Mouse (Mus musculus) CH12.LX (cell line): Measurements from ENCODE around the gene Adad2.

Source experiments
- BHLHE40 ChIP-seq: IDR thresholded peaks from 2 replicates; pipeline ENCODE4 v1.6.1; 2011; ENCODE audit warnings: mild to moderate bottlenecking, low read depth, low read length, improper control_type of control experiment
- CTCF ChIP-seq, 2 experiments: IDR thresholded peaks in 1 of 2; conservative IDR thresholded peaks in 1 of 2; 2 replicates each; pipeline ENCODE4 v1.5.1; 2011 to 2012; ENCODE audit warnings: low read depth in 2 of 2, low read length in 2 of 2, improper control_type of control experiment in 1 of 2, inconsistent platforms in 1 of 2, mild to moderate bottlenecking in 1 of 2, moderate library complexity in 1 of 2
- EP300 ChIP-seq: IDR thresholded peaks from 2 replicates; pipeline ENCODE4 v1.6.1; 2011; ENCODE audit warnings: low read length, improper control_type of control experiment
- ETS1 ChIP-seq: conservative IDR thresholded peaks from 2 replicates; pipeline ENCODE4 v1.6.1; 2012; ENCODE audit warnings: low read depth, mild to moderate bottlenecking, inconsistent platforms, low read length, improper control_type of control experiment, moderate library complexity
- GABPA ChIP-seq: IDR thresholded peaks from 2 replicates; pipeline ENCODE4 v1.6.1; 2012; ENCODE audit warnings: low read depth, low read length, improper control_type of control experiment, inconsistent platforms; ENCODE audit not compliant: insufficient replicate concordance
- JUND ChIP-seq: conservative IDR thresholded peaks from 2 replicates; pipeline ENCODE4 v1.6.1; 2011; ENCODE audit warnings: low read depth, low read length, improper control_type of control experiment
- KAT2A ChIP-seq: IDR thresholded peaks from 2 replicates; pipeline ENCODE4 v1.6.1; 2012; ENCODE audit warnings: low read length, improper control_type of control experiment, inconsistent platforms; ENCODE audit not compliant: insufficient replicate concordance
- MAZ ChIP-seq: IDR thresholded peaks from 2 replicates; pipeline ENCODE4 v1.6.1; 2012; ENCODE audit warnings: low read depth, mild to moderate bottlenecking, inconsistent platforms, low read length, improper control_type of control experiment, moderate library complexity
- MEF2A ChIP-seq: IDR thresholded peaks from 2 replicates; pipeline ENCODE4 v1.6.1; 2014; ENCODE audit warnings: low read depth, mild to moderate bottlenecking, inconsistent platforms, low read length, improper control_type of control experiment, borderline replicate concordance
- POLR2A ChIP-seq: IDR thresholded peaks from 2 replicates; pipeline ENCODE4 v1.6.1; 2011; ENCODE audit warnings: low read depth, mild to moderate bottlenecking, improper control_type of control experiment, low read length
- POLR2AphosphoS2 ChIP-seq: IDR thresholded peaks from 2 replicates; pipeline ENCODE4 v1.6.1; 2011; ENCODE audit warnings: low read depth, low read length, improper control_type of control experiment
- USF1 ChIP-seq: IDR thresholded peaks from 2 replicates; pipeline ENCODE4 v1.6.1; 2014; ENCODE audit warnings: low read depth, mild to moderate bottlenecking, inconsistent platforms, low read length, improper control_type of control experiment
- USF2 ChIP-seq: conservative IDR thresholded peaks from 2 replicates; pipeline ENCODE4 v1.6.1; 2011; ENCODE audit warnings: low read depth, low read length, improper control_type of control experiment
- ZNF384 ChIP-seq: IDR thresholded peaks from 2 replicates; pipeline ENCODE4 v1.6.1; 2012; ENCODE audit warnings: low read depth, low read length, improper control_type of control experiment, inconsistent platforms

DNA sequence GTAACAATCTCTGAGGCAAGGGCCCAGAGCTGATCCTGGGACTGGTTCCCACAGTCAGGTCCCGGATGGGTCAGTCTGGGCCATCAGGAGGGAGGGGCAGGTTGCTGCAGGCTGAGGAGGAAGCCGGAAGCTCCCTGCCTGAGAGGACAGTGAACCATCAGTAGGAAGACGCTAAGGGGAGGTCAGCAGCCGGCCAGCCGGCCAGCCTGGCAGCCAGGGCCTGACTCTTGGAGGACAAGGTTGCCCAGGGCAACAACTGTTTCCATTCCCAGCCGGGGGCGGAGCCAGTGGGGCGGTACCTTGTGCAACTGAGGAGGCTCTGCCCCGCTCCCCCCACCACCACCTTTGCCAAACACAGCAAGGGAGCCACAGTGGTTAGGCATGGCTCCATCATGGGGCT lies 48.5 kb downstream of the Adad2 start:
- TF ChIP-seq BHLHE40 (no peak), KAT2A (no peak), POLR2A (no peak), ETS1 (no peak), ZNF384 (no peak), POLR2AphosphoS2 (no peak), MAZ (no peak), JUND (no peak), CTCF (conservative IDR thresholded peaks at IDR 0.05 in 1 of 2, IDR thresholded peaks at IDR 0.05 in 1 of 2; ENCODE audit: low read depth in 2 of 2, low read length in 2 of 2) (no peak), USF1 (no peak), USF2 (no peak), EP300 (no peak), GABPA (no peak), MEF2A (no peak)
